Mouse (Mus musculus) cerebellum, adult 2 months (tissue): ENCODE measurements at regions not wholly inside any gene's neighbourhood (a gene's known extent, or its start where the extent isn't known, plus 50 kb on each side); places are given as distances from the start of the nearest gene placed in this dataset.
"Not testable (repeated sequence)": the region's sequence is repeated elsewhere in the genome, so short reads cannot be mapped to it uniquely, and the experiment has no call there.

ENCODE experiments used
- DNase-seq, 2 experiments: peaks; one replicate each; pipeline ENCODE4 v3.0.0; 2021
- H3K27ac ChIP-seq: fragments of 200-500 bp; 2 replicates; pipeline ENCODE4 v1.5.1; 2012; ENCODE audit warnings: low read length, control low read depth, inconsistent platforms; ENCODE audit not compliant: insufficient read depth
- H3K27me3 ChIP-seq: fragments of 200-500 bp; 2 replicates; pipeline ENCODE4 v1.6.1; 2012; ENCODE audit warnings: inconsistent platforms, mild to moderate bottlenecking, low read length, moderate library complexity; ENCODE audit not compliant: control insufficient read depth, insufficient read depth
- H3K4me1 ChIP-seq: fragments of 200-500 bp; 2 replicates; pipeline ENCODE4 v1.6.1; 2011; ENCODE audit warnings: low read length; ENCODE audit not compliant: control insufficient read depth, insufficient read depth
- H3K4me3 ChIP-seq: fragments of 200-500 bp; replicated peaks from 2 replicates; pipeline ENCODE3; 2011; ENCODE audit warnings: mild to moderate bottlenecking, low read depth, low read length, control low read depth; ENCODE audit not compliant: insufficient read depth
- CTCF ChIP-seq: fragments of 200-500 bp; IDR thresholded peaks from 2 replicates; pipeline ENCODE4 v1.5.1; 2011; ENCODE audit warnings: low read depth, mild to moderate bottlenecking, control low read depth, low read length, moderate library complexity, borderline replicate concordance; ENCODE audit not compliant: insufficient read depth
- POLR2A ChIP-seq: fragments of 200-500 bp; IDR thresholded peaks from 2 replicates; pipeline ENCODE4 v1.6.1; 2011; ENCODE audit warnings: low read length, control low read depth, borderline replicate concordance; ENCODE audit not compliant: insufficient read depth
- WGBS: fragments of 180-500 bp; shearing (Covaris S2); methylation state at CpG from one replicate; pipeline ENCODE4 v1.1.7; 2018; 5-methylcytosine and 5-hydroxymethylcytosine counted together

DNA sequence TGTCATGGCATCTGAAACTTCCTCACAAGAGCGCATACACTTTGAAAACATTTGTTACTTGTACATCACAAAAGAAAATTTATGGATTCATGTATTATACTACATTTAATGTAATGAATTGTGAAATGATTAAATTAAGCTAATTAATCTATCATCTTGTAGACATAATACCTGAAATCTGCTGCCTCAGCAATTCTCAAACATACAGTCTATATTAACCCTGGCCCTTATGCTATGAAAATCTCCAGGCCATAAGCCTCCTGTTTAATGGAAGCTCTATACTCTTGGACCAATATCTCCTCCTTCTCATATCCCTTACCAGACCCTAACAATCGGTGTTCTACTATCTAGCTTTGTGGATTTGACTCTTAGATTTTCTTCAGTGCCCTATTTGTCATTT is 455.8 kb upstream of the Fam160b2 start:
- 94% methylated on average over 2 of the region's 2 CpGs for WGBS
- Histone ChIP-seq H3K4me1 (no peaks in the 10 kb centered on the region), H3K4me3 (no peak overlapping the region), H3K27ac (no peak overlapping the region), H3K27me3 (no peaks in the 10 kb centered on the region)
- TF ChIP-seq POLR2A (no peak), CTCF (no peak)
- DNase-seq: no peak

DNA sequence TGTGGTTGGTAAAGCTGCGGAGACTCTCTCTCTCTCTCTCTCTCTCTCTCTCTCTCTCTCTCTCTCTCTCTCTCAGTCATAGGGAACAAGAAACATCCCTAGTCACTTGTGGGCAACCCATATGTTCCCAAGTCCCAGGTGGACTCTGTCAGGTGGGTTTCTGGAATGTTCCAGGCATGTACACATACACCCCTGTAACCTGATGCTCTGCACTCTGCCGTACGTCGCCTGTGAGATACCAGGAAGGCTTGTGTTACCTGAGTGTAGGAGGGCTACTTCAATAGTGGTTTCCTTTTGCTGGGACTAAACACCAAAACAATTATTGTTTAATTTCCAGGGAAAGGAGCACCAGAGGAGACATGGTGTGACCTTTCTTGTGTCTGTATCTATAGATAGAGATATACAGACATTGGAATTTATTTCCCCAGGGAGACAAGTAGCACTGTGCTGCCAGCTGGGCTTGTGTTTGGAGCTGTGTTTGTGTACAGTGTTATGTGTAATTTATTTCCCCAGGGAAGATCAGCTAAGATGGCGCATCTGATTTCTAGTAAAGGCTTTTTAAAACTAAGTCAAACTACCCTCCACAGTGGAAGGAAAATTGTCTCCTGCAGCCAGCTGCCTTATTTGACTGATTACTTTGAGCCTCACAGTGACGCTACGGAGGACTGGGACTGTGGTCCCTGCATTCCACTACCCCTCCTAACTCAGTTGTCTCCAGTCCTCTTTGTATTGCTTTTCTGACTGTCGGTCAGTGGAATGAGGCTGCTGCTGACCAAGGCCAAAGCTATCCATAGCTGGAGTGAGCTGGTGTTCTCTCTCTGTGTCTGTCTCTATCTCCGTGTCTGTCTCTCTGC is 454.4 kb upstream of the Fam160b2 start:
- Histone ChIP-seq H3K27me3 (no peaks in the 10 kb centered on the region), H3K27ac (no peak overlapping the region), H3K4me1 (no peaks in the 10 kb centered on the region), H3K4me3 (no peak overlapping the region)
- no peak for TF ChIP-seq POLR2A
- no peak for TF ChIP-seq CTCF
- DNase-seq: no peak
- 91% methylated on average over 9 of the region's 9 CpGs for WGBS

DNA sequence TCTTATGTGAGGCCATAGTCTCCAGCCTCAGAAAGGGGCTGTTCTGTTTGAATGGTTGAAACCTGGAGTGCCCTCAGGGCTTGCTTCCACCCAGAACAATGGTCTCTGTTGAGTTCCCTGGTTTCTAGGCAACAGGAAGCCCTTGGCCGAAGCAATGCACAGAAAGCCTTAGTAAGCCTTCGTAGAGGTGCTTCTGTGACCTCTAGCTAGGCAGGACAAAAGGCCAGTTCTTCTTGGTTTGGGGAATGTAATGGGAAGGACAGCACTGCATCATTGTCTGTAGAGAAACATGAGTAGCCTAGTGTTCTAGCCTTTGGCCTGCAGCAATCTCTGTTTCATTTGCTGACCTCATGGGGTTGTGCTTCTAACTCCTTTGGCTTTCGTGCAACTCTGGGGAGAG is 447.5 kb upstream of the Fam160b2 start:
- Histone ChIP-seq H3K4me3 (no peak overlapping the region), H3K27ac (no peak overlapping the region), H3K4me1 (no peaks in the 10 kb centered on the region), H3K27me3 (no peaks in the 10 kb centered on the region; the same call in 1 of the 2 replicates)
- 86% methylated on average over 3 of the region's 3 CpGs for WGBS
- TF ChIP-seq CTCF (no peak), POLR2A (no peak)
- peak in 1 of 2 experiments; percentile 21 for DNase-seq

DNA sequence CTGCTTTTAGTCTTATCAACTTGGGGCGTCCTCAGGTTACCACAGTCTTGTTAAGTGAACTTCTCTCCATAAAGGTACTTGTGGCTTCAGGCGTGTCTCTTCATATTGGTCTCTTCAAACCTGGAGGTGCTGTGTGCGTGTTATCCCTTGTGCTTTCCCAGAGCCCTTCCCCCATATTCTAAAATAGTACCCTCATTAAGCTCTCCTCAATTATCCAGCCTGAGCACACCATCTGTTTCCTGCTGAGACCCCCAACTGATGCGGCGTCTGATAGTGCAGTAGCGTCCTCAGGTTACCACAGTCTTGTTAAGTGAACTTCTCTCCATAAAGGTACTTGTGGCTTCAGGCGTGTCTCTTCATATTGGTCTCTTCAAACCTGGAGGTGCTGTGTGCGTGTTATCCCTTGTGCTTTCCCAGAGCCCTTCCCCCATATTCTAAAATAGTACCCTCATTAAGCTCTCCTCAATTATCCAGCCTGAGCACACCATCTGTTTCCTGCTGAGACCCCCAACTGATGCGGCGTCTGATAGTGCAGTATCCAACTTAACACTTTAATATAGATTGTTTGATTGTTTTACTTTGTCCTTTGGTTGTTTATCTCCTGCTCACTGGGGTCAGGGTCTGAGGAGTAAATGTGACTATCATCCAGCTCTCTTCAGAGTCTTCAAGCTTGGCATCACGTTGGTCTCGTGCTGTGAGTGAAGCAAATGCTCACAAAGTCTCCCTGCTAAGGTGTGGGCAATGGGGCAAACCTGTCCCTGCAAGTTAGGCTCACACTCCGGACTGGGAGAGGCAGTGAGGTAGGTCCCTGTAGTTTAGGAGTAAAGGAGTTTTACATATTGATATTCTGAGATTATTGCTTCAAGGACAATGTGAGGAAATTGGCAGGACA is 444.5 kb upstream of the Fam160b2 start:
- WGBS: 24% methylated on average over 11 of the region's 13 CpGs
- H3K27ac ChIP-seq, H3K27me3 ChIP-seq, H3K4me1 ChIP-seq, H3K4me3 ChIP-seq: not testable (repeated sequence)
- peak in 1 of 2 experiments; percentile 17 for DNase-seq

DNA sequence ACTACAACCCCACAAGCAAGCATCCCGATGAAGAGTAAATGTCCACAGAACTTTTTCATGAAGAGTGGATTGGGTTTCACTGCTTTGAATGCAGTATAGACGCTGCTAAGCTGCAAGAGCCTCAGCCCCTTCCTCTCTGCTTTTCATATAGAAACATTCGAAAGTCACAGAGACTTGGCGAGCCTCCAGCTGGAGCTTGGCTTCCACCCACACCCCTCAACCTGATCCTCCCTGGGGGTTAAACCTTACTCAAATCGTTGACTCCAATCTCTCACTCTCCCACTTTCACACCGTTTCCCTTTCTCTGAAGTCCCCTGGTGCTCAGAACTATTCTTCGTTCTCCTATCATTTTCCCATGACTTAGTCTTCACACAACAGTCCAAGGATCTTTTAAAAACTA is 437.0 kb upstream of the Fam160b2 start:
- TF ChIP-seq POLR2A: no peak
- TF ChIP-seq CTCF: no peak
- 49% methylated on average over 7 of the region's 7 CpGs for WGBS
- DNase-seq: no peak

DNA sequence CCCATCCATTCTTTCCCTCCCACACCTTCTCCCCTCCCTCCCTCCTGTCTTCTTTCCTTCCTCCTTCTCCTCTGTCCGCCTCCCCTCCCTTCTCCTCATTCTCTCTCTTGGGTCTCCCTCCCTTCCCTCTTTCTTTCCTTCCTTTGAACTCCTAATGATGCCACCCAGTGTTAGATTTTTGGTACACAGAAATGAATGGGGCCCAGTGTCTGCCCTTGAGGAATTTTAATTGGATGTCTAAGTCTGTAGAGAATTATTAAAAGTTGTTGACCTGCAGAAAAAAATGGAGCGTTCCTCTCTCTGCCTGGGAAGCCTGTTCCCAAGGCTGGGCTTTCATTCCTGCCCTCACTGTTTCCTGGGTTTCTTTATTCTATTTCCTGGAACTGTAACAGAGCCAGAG is 434.0 kb upstream of the Fam160b2 start:
- Histone ChIP-seq H3K27ac (no peak overlapping the region), H3K4me1 (no peaks in the 10 kb centered on the region), H3K4me3 (no peak overlapping the region), H3K27me3 (no peaks in the 10 kb centered on the region; the same call in 1 of the 2 replicates)
- 61% methylated on average over 2 of the region's 2 CpGs for WGBS
- TF ChIP-seq CTCF (no peak), POLR2A (no peak)
- DNase-seq: no peak

More for the DNA sequence above, 437.0 kb upstream of the Fam160b2 start:
- Histone ChIP-seq H3K27ac (no peak overlapping the region), H3K4me1 (no peaks in the 10 kb centered on the region), H3K27me3 (no peaks in the 10 kb centered on the region; the same call in 1 of the 2 replicates), H3K4me3 (no peak overlapping the region)

DNA sequence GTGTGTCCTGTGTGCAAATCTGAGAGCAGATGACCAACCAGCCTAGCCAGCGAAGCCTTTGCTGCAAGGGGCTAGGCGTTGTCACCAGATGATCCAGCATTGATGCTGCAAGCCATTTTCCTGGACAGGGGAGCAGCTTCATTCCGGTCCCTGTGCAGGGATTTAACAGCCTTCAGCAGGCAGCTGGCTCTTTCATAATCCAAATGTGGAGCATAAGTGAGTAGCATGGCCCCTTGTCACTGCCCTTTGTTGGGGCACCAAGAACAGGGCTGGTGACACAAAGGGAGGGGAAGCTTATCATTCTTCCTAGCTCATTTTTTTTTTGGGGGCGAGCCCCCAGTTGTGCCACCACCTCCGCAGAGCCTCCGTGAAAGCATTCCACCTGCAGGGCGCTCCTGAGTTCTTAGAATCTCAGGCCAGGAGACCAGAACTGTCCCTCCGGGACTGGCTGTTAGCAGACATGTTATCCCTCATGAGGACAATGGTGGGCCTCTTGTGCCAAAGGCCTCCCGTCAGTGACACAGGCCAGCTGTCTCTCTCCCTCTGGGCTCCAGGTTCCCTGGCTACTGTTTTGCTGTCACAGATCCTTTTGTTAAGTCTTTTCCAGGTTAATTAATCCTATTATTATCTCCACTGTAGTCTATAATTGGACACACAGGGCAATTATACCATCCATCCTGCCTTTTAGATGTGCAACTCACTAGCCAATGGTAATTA is 430.7 kb upstream of the Fam160b2 start:
- H3K27ac ChIP-seq: no peak overlapping the region
- no peaks in the 10 kb centered on the region for H3K4me1 ChIP-seq
- 62% methylated on average over 9 of the region's 9 CpGs for WGBS
- no peak overlapping the region for H3K4me3 ChIP-seq
- no peak for DNase-seq
- no peaks in the 10 kb centered on the region; the same call in 1 of the 2 replicates for H3K27me3 ChIP-seq
- no peak for TF ChIP-seq POLR2A
- TF ChIP-seq CTCF: no peak
